Mouse (Mus musculus): ENCODE measurements around the gene Svop.

DNA sequence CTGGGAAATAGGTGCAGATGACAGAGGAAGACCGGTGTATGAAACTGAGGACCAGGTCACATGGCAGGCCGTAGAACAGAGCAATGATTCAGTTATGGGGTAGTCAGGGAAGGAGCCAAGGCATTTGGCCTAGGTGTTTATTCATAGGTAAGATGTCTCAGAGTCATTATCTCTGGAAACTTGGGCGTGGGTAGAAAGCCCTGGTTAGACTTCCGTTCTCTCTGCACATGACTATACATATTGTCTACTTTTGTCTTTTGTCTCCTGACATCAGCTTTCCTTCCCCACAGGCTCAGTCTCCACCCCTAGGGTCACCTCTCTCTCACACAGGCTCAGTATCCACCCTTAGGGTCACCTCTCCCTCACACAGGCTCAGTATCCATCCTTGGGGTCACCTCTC is 47.6 kb downstream of the Svop start:
- TF ChIP-seq MAX (IDR thresholded peaks at IDR 0.05) (no peak), CTCF (IDR thresholded peaks at IDR 0.05; ENCODE audit: control insufficient read depth, insufficient read depth, insufficient read length) (no peak), USF1 (IDR thresholded peaks at IDR 0.05; ENCODE audit: low read depth) (no peak), MYOG (IDR thresholded peaks at IDR 0.05; ENCODE audit: control insufficient read depth, extremely low read depth, insufficient read length) (no peak), MYOD1 (IDR thresholded peaks at IDR 0.05; ENCODE audit: control insufficient read depth, insufficient read length, low read depth) (no peak), FOSL1 (IDR thresholded peaks at IDR 0.05; ENCODE audit: insufficient read depth, low read length, poor library complexity, severe bottlenecking) (no peak)

Measured in C2C12 (cell line).